8 mouse cellular contexts compared by ENCODE assay signal in the genomic region with DNA sequence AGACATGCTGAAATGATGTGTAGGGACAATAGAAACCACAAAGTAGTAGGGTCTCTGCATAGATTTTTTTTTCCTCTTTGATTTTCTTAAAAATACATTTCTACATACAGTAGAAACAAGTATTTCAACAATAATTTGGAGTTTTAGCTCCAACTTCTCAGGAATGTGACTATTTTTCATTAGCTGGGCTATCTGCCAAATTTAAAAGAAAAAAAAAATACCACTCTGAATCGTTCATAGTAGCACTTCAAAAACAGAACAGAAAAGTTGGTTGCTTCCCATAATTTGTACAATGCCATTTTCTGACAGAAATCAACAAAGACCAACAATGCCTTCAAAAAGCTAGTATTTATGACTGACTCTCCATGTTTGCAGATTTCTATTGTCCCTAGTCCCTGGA. TPM values are rescaled to one million over a fixed set of nuclear protein-coding genes. Genes with fewer than 3 reads are reported as not detected.
DNase-seq lines count a peak whose midpoint lies in the region; ATAC-seq and TF ChIP-seq lines count a peak whose summit lies in the region.

No protein-coding gene starts in this region.

- 0 out of 2 replicates have a peak, but pooled peaks cover 1% of the 10 kb centered on the region for H3K27me3 ChIP-seq in spleen, adult 2 months (ENCODE audit: control insufficient read depth, insufficient read depth, low read length)
- no peaks in the 10 kb centered on the region for H3K27me3 ChIP-seq in liver, embryonic 13.5 days

- no peak for DNase-seq in gastrocnemius, adult 2 months
- no peak for DNase-seq in gastrocnemius, postnatal 25 days
- DNase-seq in spleen, adult 2 months (ENCODE audit: low read depth in 1 of 2, low spot score in 2 of 2), result no peak
- DNase-seq in spleen, postnatal 4 days (ENCODE audit: low spot score in 2 of 2), result no peak
- no peak for DNase-seq in liver, embryonic 13.5 days
- DNase-seq in adrenal gland, postnatal 14 days, result no peak
- DNase-seq in cerebellum, postnatal 4 days (ENCODE audit: low spot score in 2 of 2), result no peak
- DNase-seq in left cerebral cortex, adult 9 months (ENCODE audit: low spot score in 2 of 2), result no peak

- intact Hi-C loops in gastrocnemius, adult 2 months (cut with DNase I), result no loop called here

- H3K36me3 ChIP-seq in spleen, adult 2 months (ENCODE audit: control insufficient read depth, insufficient read depth, low read length), result peaks cover 7% of the 10 kb centered on the region
- H3K36me3 ChIP-seq in liver, embryonic 13.5 days, result peaks cover 27% of the 10 kb centered on the region

- H3K9me3 ChIP-seq in liver, embryonic 13.5 days (replicated peaks), result no peaks in the 10 kb centered on the region

- TF ChIP-seq CTCF in gastrocnemius, adult 2 months (IDR thresholded peaks at IDR 0.05), result no peak
- TF ChIP-seq CTCF in spleen, adult 2 months (IDR thresholded peaks at IDR 0.05; ENCODE audit: extremely low read depth, insufficient read depth, insufficient read length, insufficient replicate concordance), result no peak

- H3K27ac ChIP-seq in gastrocnemius, adult 2 months, result peak overlapping the region; percentile 48; the same call in 1 of the 2 replicates
- H3K27ac ChIP-seq in spleen, adult 2 months (ENCODE audit: insufficient read depth, low read length), result peak overlapping the region; percentile 9; the same call in 1 of the 2 replicates
- no peak overlapping the region for H3K27ac ChIP-seq in liver, embryonic 13.5 days

- TF ChIP-seq POLR2A in spleen, adult 2 months (IDR thresholded peaks at IDR 0.05; ENCODE audit: low read depth, low read length), result no peak

- peak overlapping the region; percentile 44 for H3K9ac ChIP-seq in liver, embryonic 13.5 days

- 0% methylated on average over 1 of the region's 1 CpGs for WGBS in spleen, adult 2 months
- 33% methylated on average over 1 of the region's 1 CpGs for whole genome bisulfite sequencing in liver, embryonic 13.5 days (ENCODE audit: insufficient replicate concordance)

- H3K4me1 ChIP-seq in spleen, adult 2 months (ENCODE audit: control insufficient read depth, insufficient read depth, insufficient read length), result peaks cover 6% of the 10 kb centered on the region; the same call in 1 of the 2 replicates
- H3K4me1 ChIP-seq in liver, embryonic 13.5 days (replicated peaks), result peaks cover 63% of the 10 kb centered on the region

- no peak for ATAC-seq in liver, embryonic 13.5 days (ENCODE audit: low read depth)

- peak overlapping the region; percentile 70 for H3K4me2 ChIP-seq in liver, embryonic 13.5 days

- peak overlapping the region; percentile 96 for H3K4me3 ChIP-seq in gastrocnemius, adult 2 months
- H3K4me3 ChIP-seq in spleen, adult 2 months (ENCODE audit: extremely low read depth, insufficient read depth, insufficient read length), result no peak overlapping the region
- peak overlapping the region; percentile 49 for H3K4me3 ChIP-seq in liver, embryonic 13.5 days (replicated peaks)

RNA-seq across cellular contexts. Expression of a gene that starts 4.2 kb away (rescaled TPM):
- 10 to 100 TPM; 19.9 to 23.5 TPM for total RNA-seq in gastrocnemius, adult 2 months (2021)
- total RNA-seq in gastrocnemius, postnatal 25 days (2021), result 10 to 100 TPM; 21.8 to 21.9 TPM
- 6.3 and 8.7 TPM in 2 replicates for polyA plus RNA-seq in spleen, adult 2 months (2012; rRNA removed)
- 11.1 and 12.6 TPM in 2 replicates for polyA plus RNA-seq in liver, embryonic 13.5 days (2015; fragmentation: Nextera tagmentation; extraction: Ambion mirVana)
- total RNA-seq in adrenal gland, postnatal 14 days (2021), result 73.6 and 75.8 TPM in 2 replicates

RNA-seq across cellular contexts. Expression of a gene that starts 27.2 kb away (rescaled TPM):
- 10 to 100 TPM; 44.2 to 70.3 TPM for total RNA-seq in gastrocnemius, adult 2 months (2021)
- 10 to 100 TPM; 44.6 TPM for total RNA-seq in gastrocnemius, postnatal 25 days (2021)
- polyA plus RNA-seq in spleen, adult 2 months (2012; rRNA removed), result 29.8 and 36.5 TPM in 2 replicates
- polyA plus RNA-seq in liver, embryonic 13.5 days (2015; fragmentation: Nextera tagmentation; extraction: Ambion mirVana), result 109 and 112 TPM in 2 replicates
- 84.2 and 99.3 TPM in 2 replicates for total RNA-seq in adrenal gland, postnatal 14 days (2021)

RNA-seq across cellular contexts. Expression of a gene that starts 49.3 kb away (rescaled TPM):
- under 1 TPM; 0.36 to 0.56 TPM for total RNA-seq in gastrocnemius, adult 2 months (2021)
- total RNA-seq in gastrocnemius, postnatal 25 days (2021), result 1 to 10 TPM in 1 of 2 experiments, under 1 TPM in 1; 0.56 to 1.0 TPM
- polyA plus RNA-seq in spleen, adult 2 months (2012; rRNA removed), result 187 and 218 TPM in 2 replicates
- 4.7 and 5.3 TPM in 2 replicates for polyA plus RNA-seq in liver, embryonic 13.5 days (2015; fragmentation: Nextera tagmentation; extraction: Ambion mirVana)
- 4.0 and 11.8 TPM in 2 replicates for total RNA-seq in adrenal gland, postnatal 14 days (2021)

RNA-seq across cellular contexts. Expression of a gene that starts 56.2 kb away (rescaled TPM):
- total RNA-seq in gastrocnemius, adult 2 months (2021), result 100 to 1,000 TPM; 205 to 209 TPM
- 100 to 1,000 TPM; 197 to 277 TPM for total RNA-seq in gastrocnemius, postnatal 25 days (2021)
- 333 and 340 TPM in 2 replicates for polyA plus RNA-seq in spleen, adult 2 months (2012; rRNA removed)
- 3,630 and 3,871 TPM in 2 replicates for polyA plus RNA-seq in liver, embryonic 13.5 days (2015; fragmentation: Nextera tagmentation; extraction: Ambion mirVana)
- 1,829 and 1,894 TPM in 2 replicates for total RNA-seq in adrenal gland, postnatal 14 days (2021)
